Mouse (Mus musculus) liver, embryonic 14.5 days (tissue): ENCODE data around the gene Traf3ip2. TPM values are rescaled to one million over a fixed set of nuclear protein-coding genes. Genes with fewer than 3 reads are reported as not detected.

Experiments used
- ATAC-seq: fragments of 200-750 bp; cut with Nextera tagmentation; 2 replicates; pipeline ENCODE4 v1.8.0; 2017; ENCODE audit warnings: moderate number of reproducible peaks, mild to moderate bottlenecking, moderate library complexity; ENCODE audit not compliant: insufficient read depth
- DNase-seq, 3 experiments: peaks; one replicate each; pipeline ENCODE4 v3.0.0-alpha.2; 2012 to 2013; ENCODE audit warnings: low read depth in 3 of 3, low spot score in 3 of 3
- H3K27ac ChIP-seq: fragments of 300-500 bp; sonication (generic); 2 replicates; pipeline ENCODE4 v1.5.1; 2014; ENCODE audit warnings: moderate library complexity, mild to moderate bottlenecking, control low read depth, inconsistent platforms
- H3K27me3 ChIP-seq: fragments of 300-500 bp; sonication (generic); 2 replicates; pipeline ENCODE4 v1.6.1; 2014; ENCODE audit warnings: mild to moderate bottlenecking, low read length, moderate library complexity; ENCODE audit not compliant: control insufficient read depth, insufficient read depth
- H3K36me3 ChIP-seq: fragments of 300-500 bp; sonication (generic); replicated peaks from 2 replicates; pipeline ENCODE4 v1.6.1; 2014; ENCODE audit warnings: low read depth; ENCODE audit not compliant: control insufficient read depth, insufficient read depth
- H3K4me1 ChIP-seq, 2 experiments: fragments of 200-500 bp in 1 of 2; fragments of 300-500 bp in 1 of 2; sonication (generic) in 1 of 2; replicated peaks; 2 replicates each; pipeline ENCODE4 v1.6.1; 2012 to 2014; ENCODE audit warnings: antibody characterized with exemption in 1 of 2, inconsistent platforms in 1 of 2, low read length in 1 of 2; ENCODE audit not compliant: control insufficient read depth in 2 of 2, insufficient read depth in 2 of 2
- H3K4me2 ChIP-seq: fragments of 300-500 bp; sonication (generic); 2 replicates; pipeline ENCODE4 v1.6.1; 2014; ENCODE audit warnings: low read depth, mild to moderate bottlenecking, control low read depth, moderate library complexity
- H3K4me3 ChIP-seq, 2 experiments: fragments of 200-500 bp in 1 of 2; fragments of 300-500 bp in 1 of 2; sonication (generic) in 1 of 2; 2 replicates each; pipeline ENCODE4 v1.5.1; 2012 to 2014; ENCODE audit warnings: low read depth in 2 of 2, low read length in 2 of 2, mild to moderate bottlenecking in 2 of 2, control low read depth in 1 of 2, inconsistent platforms in 1 of 2, moderate library complexity in 1 of 2; ENCODE audit not compliant: insufficient read depth in 1 of 2
- H3K9ac ChIP-seq: fragments of 300-500 bp; sonication (generic); replicated peaks from 2 replicates; pipeline ENCODE4 v1.6.1; 2014; ENCODE audit warnings: mild to moderate bottlenecking, control low read depth, moderate library complexity
- H3K9me3 ChIP-seq: fragments of 300-500 bp; sonication (generic); 2 replicates; pipeline ENCODE4 v1.6.1; 2016; ENCODE audit warnings: low read length, mixed read lengths; ENCODE audit not compliant: control insufficient read depth
- CTCF ChIP-seq: IDR thresholded peaks from 2 replicates; pipeline ENCODE4 v1.5.1; 2016; ENCODE audit warnings: antibody characterized with exemption, low read depth, control low read depth
- EP300 ChIP-seq: IDR thresholded peaks from 2 replicates; pipeline ENCODE4 v1.6.1; 2016; ENCODE audit warnings: antibody characterized with exemption, low read depth
- WGBS: fragments of 180-500 bp; shearing (Covaris S2); extraction: QIAGEN DNeasy Blood & Tissue Kit; methylation state at CpG from one replicate; pipeline ENCODE4 v1.1.7; 2014; ENCODE audit not compliant: insufficient replicate concordance; 5-methylcytosine and 5-hydroxymethylcytosine counted together
- polyA plus RNA-seq, 2 experiments: library from polyadenylated mRNA; depleted of rRNA in 1 of 2; stranded (reverse) in 1 of 2; unstranded in 1 of 2; fragments of >200 nt; fragmentation: Nextera tagmentation in 1 of 2; extraction: Ambion mirVana in 1 of 2; gene quantifications; 2 replicates each; pipeline versions ENCODE4 v1.2.1 to v1.2.3; 2012 to 2014

Gene Traf3ip2
- polyA plus RNA-seq, 2 experiments, result 1.2 to 1.3 TPM

GRCm38 (mm10) chr10:39678199-39678791, 65.6 kb downstream of the Traf3ip2 start:
- Histone ChIP-seq H3K27ac (no peak overlapping the region), H3K9ac (no peak overlapping the region), H3K4me2 (no peak overlapping the region), H3K36me3 (no peaks in the 10 kb centered on the region), H3K27me3 (no peaks in the 10 kb centered on the region), H3K9me3 (no peaks in the 10 kb centered on the region), H3K4me3 (no peak overlapping the region), H3K4me1 (no peaks in the 10 kb centered on the region; a peak in 1 of 4 replicates)
- DNase-seq, result no peak
- ATAC-seq, result no peak
- TF ChIP-seq EP300 (no peak), CTCF (no peak)
- 74% methylated on average over 4 of the region's 4 CpGs for WGBS

- no peaks in the 10 kb centered on the region for H3K9me3 ChIP-seq
- H3K4me1 ChIP-seq, result no peaks in the 10 kb centered on the region
- DNase-seq (no peak), ATAC-seq (no peak)
- no peak overlapping the region for H3K27ac ChIP-seq
- no peak overlapping the region for H3K4me3 ChIP-seq
- no peak overlapping the region for H3K9ac ChIP-seq
- no peaks in the 10 kb centered on the region for H3K27me3 ChIP-seq
- no peak overlapping the region for H3K4me2 ChIP-seq
- 65% methylated on average over 4 of the region's 4 CpGs for WGBS
- TF ChIP-seq EP300 (no peak), CTCF (no peak)
- no peaks in the 10 kb centered on the region for H3K36me3 ChIP-seq
Observed at GRCm38 (mm10) chr10:39681014-39681413, 68.3 kb downstream of the Traf3ip2 start.

GRCm38 (mm10) chr10:39682556-39682955, 69.8 kb downstream of the Traf3ip2 start:
- no peak overlapping the region for H3K4me2 ChIP-seq
- H3K27me3 ChIP-seq, result no peaks in the 10 kb centered on the region
- TF ChIP-seq CTCF (no peak), EP300 (no peak)
- H3K4me3 ChIP-seq, result no peak overlapping the region
- H3K27ac ChIP-seq, result no peak overlapping the region
- H3K4me1 ChIP-seq, result no peaks in the 10 kb centered on the region
- H3K9ac ChIP-seq, result no peak overlapping the region
- H3K9me3 ChIP-seq, result no peaks in the 10 kb centered on the region
- DNase-seq (no peak), ATAC-seq (no peak)
- WGBS, result 42% methylated on average over 2 of the region's 2 CpGs
- no peaks in the 10 kb centered on the region for H3K36me3 ChIP-seq

DNA sequence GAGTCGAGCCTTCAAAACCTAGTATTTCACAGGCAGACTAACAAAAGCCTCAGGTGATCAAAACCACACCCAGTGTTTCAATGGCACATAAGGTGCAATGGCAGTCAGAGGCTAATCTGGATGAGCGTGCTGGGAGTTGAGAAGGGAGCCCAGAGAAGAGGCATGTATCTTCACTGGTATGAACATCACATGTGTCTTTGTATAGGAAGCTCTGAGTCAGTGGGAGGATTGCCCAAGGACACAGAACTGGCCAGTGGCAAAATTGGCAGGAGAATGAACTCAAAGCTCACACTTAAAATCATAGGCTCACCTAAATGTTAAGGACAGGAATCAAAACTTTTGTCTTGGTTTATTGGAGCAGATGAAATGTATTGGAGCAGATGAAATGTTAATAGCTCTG, 70.7 kb downstream of the Traf3ip2 start:
- TF ChIP-seq EP300 (no peak), CTCF (no peak)
- no peaks in the 10 kb centered on the region for H3K36me3 ChIP-seq
- H3K4me3 ChIP-seq, result no peak overlapping the region
- no peaks in the 10 kb centered on the region for H3K9me3 ChIP-seq
- DNase-seq (no peak), ATAC-seq (no peak)
- H3K4me2 ChIP-seq, result no peak overlapping the region
- H3K9ac ChIP-seq, result no peak overlapping the region
- H3K4me1 ChIP-seq, result no peaks in the 10 kb centered on the region
- WGBS, result 59% methylated on average over 2 of the region's 2 CpGs
- H3K27me3 ChIP-seq, result no peaks in the 10 kb centered on the region
- H3K27ac ChIP-seq, result no peak overlapping the region

GRCm38 (mm10) chr10:39686811-39687210, 74.1 kb downstream of the Traf3ip2 start:
- no peaks in the 10 kb centered on the region for H3K36me3 ChIP-seq
- H3K9me3 ChIP-seq, result no peaks in the 10 kb centered on the region
- no peaks in the 10 kb centered on the region for H3K27me3 ChIP-seq
- H3K4me2 ChIP-seq, result no peak overlapping the region
- WGBS, result 70% methylated on average over 4 of the region's 4 CpGs
- ATAC-seq, result no peak
- DNase-seq, result no peak
- no peak overlapping the region for H3K27ac ChIP-seq
- TF ChIP-seq CTCF (no peak), EP300 (no peak)
- H3K9ac ChIP-seq, result no peak overlapping the region
- H3K4me1 ChIP-seq, result no peaks in the 10 kb centered on the region
- no peak overlapping the region for H3K4me3 ChIP-seq
